Mouse (Mus musculus) heart, embryonic 14.5 days (tissue): ENCODE measurements at regions not wholly inside any gene's neighbourhood (a gene's known extent, or its start where the extent isn't known, plus 50 kb on each side); places are given as distances from the start of the nearest gene placed in this dataset.

ENCODE experiments used
- ATAC-seq: fragments of 200-750 bp; cut with Nextera tagmentation; 2 replicates; pipeline ENCODE4 v1.8.0; 2017; ENCODE audit warnings: low read depth, moderate TSS enrichment; ENCODE audit not compliant: insufficient number of reproducible peaks, insufficient read depth, low FRiP score
- H3K27ac ChIP-seq, 2 experiments: fragments of 200-500 bp in 1 of 2; fragments of 300-500 bp in 1 of 2; sonication (generic) in 1 of 2; replicated peaks in 1 of 2; 2 replicates each; pipeline ENCODE4 v1.5.1; 2012 to 2014; ENCODE audit warnings: low read depth in 2 of 2, low read length in 2 of 2, control low read depth in 1 of 2, mild to moderate bottlenecking in 1 of 2, mixed read lengths in 1 of 2; ENCODE audit not compliant: control insufficient read depth in 1 of 2, insufficient read depth in 1 of 2
- H3K27me3 ChIP-seq: fragments of 300-500 bp; sonication (generic); 2 replicates; pipeline ENCODE4 v1.6.1; 2014; ENCODE audit warnings: mild to moderate bottlenecking, low read length, control low read depth; ENCODE audit not compliant: control insufficient read depth, insufficient read depth
- H3K36me3 ChIP-seq: fragments of 300-500 bp; sonication (generic); 2 replicates; pipeline ENCODE4 v1.6.1; 2014; ENCODE audit warnings: mild to moderate bottlenecking, control low read depth, low read length, mixed read lengths; ENCODE audit not compliant: control insufficient read depth, insufficient read depth
- H3K4me1 ChIP-seq, 2 experiments: fragments of 200-500 bp in 1 of 2; fragments of 300-500 bp in 1 of 2; sonication (generic) in 1 of 2; 2 replicates each; pipeline ENCODE4 v1.6.1; 2012 to 2014; ENCODE audit warnings: low read length in 2 of 2, control low read depth in 1 of 2, mixed read lengths in 1 of 2; ENCODE audit not compliant: control insufficient read depth in 2 of 2, insufficient read depth in 2 of 2
- H3K4me2 ChIP-seq: fragments of 300-500 bp; sonication (generic); 2 replicates; pipeline ENCODE4 v1.6.1; 2014; ENCODE audit warnings: mild to moderate bottlenecking, low read length
- H3K4me3 ChIP-seq, 2 experiments: fragments of 200-500 bp in 1 of 2; fragments of 300-500 bp in 1 of 2; sonication (generic) in 1 of 2; 2 replicates each; pipeline ENCODE4 v1.5.1; 2012 to 2014; ENCODE audit warnings: low read length in 2 of 2, mild to moderate bottlenecking in 2 of 2, control low read depth in 1 of 2, low read depth in 1 of 2, moderate library complexity in 1 of 2; ENCODE audit not compliant: control insufficient read depth in 1 of 2, insufficient read depth in 1 of 2
- H3K9ac ChIP-seq: fragments of 300-500 bp; sonication (generic); 2 replicates; pipeline ENCODE4 v1.6.1; 2014; ENCODE audit warnings: mild to moderate bottlenecking, low read length
- H3K9me3 ChIP-seq: fragments of 300-500 bp; sonication (generic); 2 replicates; pipeline ENCODE4 v1.6.1; 2016; ENCODE audit warnings: low read length, control low read depth; ENCODE audit not compliant: control insufficient read depth
- WGBS: fragments of 180-500 bp; shearing (Covaris S2); extraction: QIAGEN DNeasy Blood & Tissue Kit; methylation state at CpG from one replicate; pipeline ENCODE4 v1.1.7; 2014; 5-methylcytosine and 5-hydroxymethylcytosine counted together

- Histone ChIP-seq H3K4me3 (no peak overlapping the region), H3K9ac (no peak overlapping the region), H3K27me3 (no peaks in the 10 kb centered on the region), H3K4me2 (no peak overlapping the region), H3K36me3 (no peaks in the 10 kb centered on the region), H3K4me1 (0 out of 4 replicates have a peak, but pooled peaks cover 0 to 2% of the 10 kb centered on the region in 2 experiments), H3K27ac (no peak overlapping the region), H3K9me3 (no peaks in the 10 kb centered on the region)
- ATAC-seq = no peak
- WGBS = 34% methylated on average over 7 of the region's 7 CpGs
Measured at GRCm38 (mm10) chr14:72002205-72003138, 489.2 kb downstream of the Gm9195 start.

- H3K27ac ChIP-seq = no peak overlapping the region
- no peaks in the 10 kb centered on the region for H3K4me1 ChIP-seq
- H3K36me3 ChIP-seq = no peaks in the 10 kb centered on the region
- no peaks in the 10 kb centered on the region for H3K27me3 ChIP-seq
- no peak overlapping the region for H3K9ac ChIP-seq
- ATAC-seq = no peak
- no peaks in the 10 kb centered on the region for H3K9me3 ChIP-seq
- no peak overlapping the region for H3K4me2 ChIP-seq
- no peak overlapping the region for H3K4me3 ChIP-seq
- 75% methylated on average over 4 of the region's 4 CpGs for WGBS
Measured at GRCm38 (mm10) chr14:71973016-71973415, 518.6 kb downstream of the Gm9195 start.

GRCm38 (mm10) chr14:71972521-71972920 is 519.1 kb downstream of the Gm9195 start:
- no peak for ATAC-seq
- WGBS = 88% methylated on average over 1 of the region's 1 CpGs

GRCm38 (mm10) chr14:71967646-71968045 is 524.0 kb downstream of the Gm9195 start:
- Histone ChIP-seq H3K9ac (no peak overlapping the region), H3K27me3 (no peaks in the 10 kb centered on the region), H3K4me1 (no peaks in the 10 kb centered on the region), H3K4me2 (no peak overlapping the region), H3K36me3 (no peaks in the 10 kb centered on the region), H3K27ac (no peak overlapping the region), H3K9me3 (no peaks in the 10 kb centered on the region), H3K4me3 (no peak overlapping the region)
- ATAC-seq = no peak
- WGBS = 60% methylated on average over 6 of the region's 6 CpGs

More at GRCm38 (mm10) chr14:71972521-71972920, 519.1 kb downstream of the Gm9195 start:
- H3K27ac ChIP-seq = no peak overlapping the region
- H3K4me2 ChIP-seq = no peak overlapping the region
- H3K9ac ChIP-seq = no peak overlapping the region
- no peaks in the 10 kb centered on the region for H3K4me1 ChIP-seq
- H3K27me3 ChIP-seq = no peaks in the 10 kb centered on the region
- H3K4me3 ChIP-seq = no peak overlapping the region
- no peaks in the 10 kb centered on the region for H3K9me3 ChIP-seq
- H3K36me3 ChIP-seq = no peaks in the 10 kb centered on the region

- Histone ChIP-seq H3K9ac (no peak overlapping the region), H3K4me3 (no peak overlapping the region), H3K9me3 (no peaks in the 10 kb centered on the region), H3K27ac (no peak overlapping the region), H3K4me1 (no peaks in the 10 kb centered on the region), H3K4me2 (no peak overlapping the region), H3K36me3 (no peaks in the 10 kb centered on the region), H3K27me3 (no peaks in the 10 kb centered on the region)
- WGBS = 6% methylated on average over 4 of the region's 4 CpGs
- ATAC-seq = no peak
Measured at GRCm38 (mm10) chr14:71963389-71964169, 528.1 kb downstream of the Gm9195 start.

GRCm38 (mm10) chr14:71948701-71949100 is 542.9 kb downstream of the Gm9195 start:
- no peak overlapping the region for H3K27ac ChIP-seq
- 84% methylated on average over 2 of the region's 2 CpGs for WGBS
- H3K9me3 ChIP-seq = no peaks in the 10 kb centered on the region
- H3K9ac ChIP-seq = no peak overlapping the region
- no peak for ATAC-seq
- H3K4me2 ChIP-seq = no peak overlapping the region
- no peak overlapping the region for H3K4me3 ChIP-seq
- no peaks in the 10 kb centered on the region for H3K36me3 ChIP-seq
- H3K4me1 ChIP-seq = no peaks in the 10 kb centered on the region
- H3K27me3 ChIP-seq = no peaks in the 10 kb centered on the region

GRCm38 (mm10) chr14:71937157-71937485 is 554.5 kb downstream of the Gm9195 start:
- Histone ChIP-seq H3K9ac (no peak overlapping the region), H3K9me3 (no peaks in the 10 kb centered on the region), H3K27me3 (no peaks in the 10 kb centered on the region; the same call in 1 of the 2 replicates), H3K4me1 (no peaks in the 10 kb centered on the region), H3K36me3 (no peaks in the 10 kb centered on the region), H3K27ac (no peak overlapping the region), H3K4me3 (no peak overlapping the region), H3K4me2 (no peak overlapping the region)
- WGBS = 76% methylated on average over 2 of the region's 2 CpGs
- no peak for ATAC-seq
